Comparison of ENCODE assay signal across 7 mouse cellular contexts in the genomic region with DNA sequence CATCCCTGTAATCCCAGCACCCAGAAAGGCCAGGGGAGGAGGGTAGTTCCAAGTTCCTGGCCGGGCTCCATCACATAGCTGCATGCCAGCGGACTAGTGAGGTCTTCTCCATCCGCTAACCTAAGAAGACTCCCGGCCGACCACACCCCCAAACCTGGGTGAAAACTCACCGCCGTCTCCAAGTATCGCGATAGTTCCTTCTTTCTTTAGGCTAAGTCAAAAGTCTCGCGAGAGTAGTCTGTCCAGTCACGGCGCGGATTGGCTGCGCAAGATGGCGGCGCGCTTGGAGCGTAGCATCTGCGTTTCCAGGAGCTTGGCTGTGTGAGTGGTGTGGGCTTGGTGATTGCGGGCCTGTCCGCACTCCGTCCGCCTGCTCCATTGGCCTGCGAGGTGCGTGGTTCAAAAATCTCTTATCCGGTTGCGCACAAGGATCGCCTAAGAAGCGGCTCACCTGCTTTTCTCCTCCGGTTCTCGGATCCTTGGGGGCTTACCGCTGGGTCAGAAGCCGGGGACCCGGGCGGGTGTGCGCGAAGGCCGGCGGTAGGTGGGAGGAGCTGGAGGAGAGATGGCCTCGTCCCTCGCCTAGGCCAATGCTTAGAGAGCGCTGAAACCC. TPM values are rescaled to one million over a fixed set of nuclear protein-coding genes. Genes with fewer than 3 reads are reported as not detected.
DNase-seq lines count a peak whose midpoint lies in the region; ATAC-seq lines count a peak whose summit lies in the region.

A gene (plus strand): TSS at position 236 of the 613 bp plus-strand sequence.

- H3K27me3 ChIP-seq in embryonic facial prominence, embryonic 12.5 days: no peaks in the 10 kb centered on the region
- no peaks in the 10 kb centered on the region for H3K27me3 ChIP-seq in limb, embryonic 11.5 days (ENCODE audit: control insufficient read depth, insufficient read depth, low read length)
- no peaks in the 10 kb centered on the region for H3K27me3 ChIP-seq in midbrain, embryonic 14.5 days (ENCODE audit: control insufficient read depth, insufficient read depth, low read length)

- peak within 1 kb of the TSS; percentile 85 for H3K9ac ChIP-seq in embryonic facial prominence, embryonic 12.5 days
- peak within 1 kb of the TSS; percentile 78 for H3K9ac ChIP-seq in limb, embryonic 11.5 days (ENCODE audit: low read length)
- peak within 1 kb of the TSS; percentile 92 for H3K9ac ChIP-seq in midbrain, embryonic 14.5 days (replicated peaks; ENCODE audit: low read length)

- peaks cover 26% of the 10 kb centered on the region for H3K36me3 ChIP-seq in embryonic facial prominence, embryonic 12.5 days
- peaks cover 4% of the 10 kb centered on the region; the same call in 1 of the 2 replicates for H3K36me3 ChIP-seq in limb, embryonic 11.5 days (ENCODE audit: control insufficient read depth, insufficient read depth, low read length)
- peaks cover 24% of the 10 kb centered on the region for H3K36me3 ChIP-seq in midbrain, embryonic 14.5 days (ENCODE audit: control insufficient read depth, insufficient read depth, low read length)

- WGBS in embryonic facial prominence, embryonic 12.5 days: under 1% methylated on average over 43 of the region's 43 CpGs
- under 1% methylated on average over 43 of the region's 43 CpGs for WGBS in limb, embryonic 11.5 days
- under 1% methylated on average over 43 of the region's 43 CpGs for WGBS in midbrain, embryonic 14.5 days

- peak within 1 kb of the TSS; percentile 92 for H3K4me3 ChIP-seq in embryonic facial prominence, embryonic 12.5 days
- peak within 1 kb of the TSS; percentile 89 for H3K4me3 ChIP-seq in limb, embryonic 11.5 days (ENCODE audit: low read depth, low read length)
- peak within 1 kb of the TSS; percentile 87 for H3K4me3 ChIP-seq in midbrain, embryonic 14.5 days (replicated peaks; ENCODE audit: low read depth, low read length)

- ATAC-seq in embryonic facial prominence, embryonic 12.5 days (ENCODE audit: insufficient number of reproducible peaks, insufficient read depth, low FRiP score, low TSS enrichment): peak; percentile 88
- ATAC-seq in limb, embryonic 11.5 days (ENCODE audit: insufficient number of reproducible peaks, low FRiP score, low TSS enrichment, low read depth): peak; percentile 91
- peak; percentile 94 for ATAC-seq in midbrain, embryonic 14.5 days (ENCODE audit: low FRiP score, low TSS enrichment)

- DNase-seq in adrenal gland, postnatal 25 days: peak; percentile 88
- peak; percentile 99 for DNase-seq in heart, adult 11 months
- peak; percentile 93 for DNase-seq in kidney, adult 18-20 months
- peak; percentile 95 for DNase-seq in limb, embryonic 11.5 days (ENCODE audit: low spot score)
- peak; percentile 99 for DNase-seq in midbrain, embryonic 14.5 days
- DNase-seq in spleen, adult 18-20 months: peak; percentile 85 to 89

- H3K27ac ChIP-seq in embryonic facial prominence, embryonic 12.5 days: peak within 1 kb of the TSS; percentile 96
- H3K27ac ChIP-seq in limb, embryonic 11.5 days (replicated peaks; ENCODE audit: low read depth, low read length): peak within 1 kb of the TSS; percentile 87
- peak within 1 kb of the TSS; percentile 95 for H3K27ac ChIP-seq in midbrain, embryonic 14.5 days (replicated peaks; ENCODE audit: low read depth, low read length)

- H3K9me3 ChIP-seq in embryonic facial prominence, embryonic 12.5 days: no peaks in the 10 kb centered on the region
- H3K9me3 ChIP-seq in limb, embryonic 11.5 days (ENCODE audit: control insufficient read depth, low read length): no peaks in the 10 kb centered on the region
- H3K9me3 ChIP-seq in midbrain, embryonic 14.5 days (ENCODE audit: control insufficient read depth, low read length): no peaks in the 10 kb centered on the region

- peaks cover 12% of the 10 kb centered on the region for H3K4me1 ChIP-seq in embryonic facial prominence, embryonic 12.5 days
- H3K4me1 ChIP-seq in limb, embryonic 11.5 days (ENCODE audit: control insufficient read depth, insufficient read depth, low read length): peaks cover 7% of the 10 kb centered on the region
- peaks cover 19% of the 10 kb centered on the region for H3K4me1 ChIP-seq in midbrain, embryonic 14.5 days (ENCODE audit: control insufficient read depth, insufficient read depth, low read length)

- H3K4me2 ChIP-seq in embryonic facial prominence, embryonic 12.5 days (replicated peaks): peak within 1 kb of the TSS; percentile 78
- peak within 1 kb of the TSS; percentile 62 for H3K4me2 ChIP-seq in limb, embryonic 11.5 days (ENCODE audit: low read depth, severe bottlenecking)
- H3K4me2 ChIP-seq in midbrain, embryonic 14.5 days (ENCODE audit: low read length): peak within 1 kb of the TSS; percentile 85

RNA-seq across cellular contexts. Expression of the gene that starts here (rescaled TPM):
- total RNA-seq in adrenal gland, postnatal 25 days (2021): 34.2 and 35.9 TPM in 2 replicates
- 60.6 and 62.2 TPM in 2 replicates for polyA plus RNA-seq in embryonic facial prominence, embryonic 12.5 days (2016; fragmentation: Nextera tagmentation; extraction: Ambion mirVana)
- polyA plus RNA-seq in limb, embryonic 11.5 days (2014; fragmentation: Nextera tagmentation; extraction: Ambion mirVana): 51.6 and 54.7 TPM in 2 replicates
- 34.4 and 41.1 TPM in 2 replicates for polyA plus RNA-seq in midbrain, embryonic 14.5 days (2014; fragmentation: Nextera tagmentation; extraction: Ambion mirVana)

Comparison
In these comparisons a context has a peak if more than half of its experiments do, and no peak if none do; other contexts are left out.
1. Peak in every context shown above with its lines: DNase-seq, ATAC-seq, H3K4me3 ChIP-seq and H3K27ac ChIP-seq.